ENCODE assay signal across 32 mouse cellular contexts in genomic region chr19:34148421-34148820, GRCm38 (mm10). TPM values are rescaled to one million over a fixed set of nuclear protein-coding genes. Genes with fewer than 3 reads are reported as not detected.
DNase-seq lines count a peak whose midpoint lies in the region; ATAC-seq and TF ChIP-seq lines count a peak whose summit lies in the region.
"Had no signal": no experiment of that assay in that cellular context is flagged by ENCODE, and none has a peak within 500 bp of the region (broad histone marks: within the 10 kb centered on the region; RNA-seq: fewer than 3 reads in every experiment).

No protein-coding gene starts in this region.

- peak; percentile 17 for DNase-seq in A20 (ENCODE audit: low read depth, low spot score)
- DNase-seq in CH12.LX (ENCODE audit: extremely low read depth), result peak; percentile 46
- DNase-seq in splenic B cell, adult 2 months (ENCODE audit: low read depth, low spot score), result peak; percentile 47
- DNase-seq in left cerebral cortex, adult 9 months (ENCODE audit: low spot score in 2 of 2), result no peak
- no peak for DNase-seq in right cerebral cortex, adult 18-20 months
- DNase-seq: adrenal gland, postnatal 10 days; adrenal gland, postnatal 36 days; cerebellum, adult 11 months; cerebellum, adult 2 months; cerebellum, adult 9-11 months; cerebellum, postnatal 25 days; forebrain, postnatal 0 days; gastrocnemius, postnatal 25 days; heart, postnatal 10 days; kidney, adult 11 months had no signal

- TF ChIP-seq CTCF in CH12.LX (conservative IDR thresholded peaks at IDR 0.05 in 1 of 2, IDR thresholded peaks at IDR 0.05 in 1 of 2; ENCODE audit: low read depth in 2 of 2, low read length in 2 of 2), result no peak

- no peaks in the 10 kb centered on the region for H3K36me3 ChIP-seq in CH12.LX (replicated peaks in 1 of 2; ENCODE audit: control insufficient read depth in 1 of 2, insufficient read depth in 1 of 2, low read length in 1 of 2)
- H3K36me3 ChIP-seq in splenic B cell, adult 2 months (ENCODE audit: control insufficient read depth, insufficient read depth, low read length, poor library complexity, severe bottlenecking), result no peaks in the 10 kb centered on the region
- H3K36me3 ChIP-seq: embryonic facial prominence, embryonic 12.5 days; embryonic facial prominence, embryonic 15.5 days; forebrain, embryonic 12.5 days; G1E; heart, embryonic 12.5 days; heart, embryonic 15.5 days; hindbrain, embryonic 12.5 days; intestine, embryonic 15.5 days had no signal

- H3K27me3 ChIP-seq in CH12.LX (replicated peaks), result no peaks in the 10 kb centered on the region
- H3K27me3 ChIP-seq in splenic B cell, adult 2 months (ENCODE audit: control insufficient read depth, insufficient read depth, low read length, poor library complexity, severe bottlenecking), result no peaks in the 10 kb centered on the region
- H3K27me3 ChIP-seq: embryonic facial prominence, embryonic 12.5 days; embryonic facial prominence, embryonic 15.5 days; forebrain, embryonic 12.5 days; heart, embryonic 12.5 days; heart, embryonic 15.5 days; hindbrain, embryonic 12.5 days; intestine, embryonic 15.5 days had no signal

- no peak for TF ChIP-seq RAD21 in CH12.LX (IDR thresholded peaks at IDR 0.05; ENCODE audit: low read depth, low read length)

- no peaks in the 10 kb centered on the region for H3K79me2 ChIP-seq in CH12.LX (replicated peaks; ENCODE audit: control insufficient read depth, extremely low read depth, insufficient read depth, poor library complexity, severe bottlenecking)

- no peak overlapping the region for H3K9ac ChIP-seq in CH12.LX (ENCODE audit: insufficient read depth, low read depth)
- H3K9ac ChIP-seq: embryonic facial prominence, embryonic 12.5 days; embryonic facial prominence, embryonic 15.5 days; forebrain, embryonic 12.5 days; forebrain, postnatal 0 days; heart, embryonic 12.5 days; heart, embryonic 15.5 days; hindbrain, embryonic 12.5 days; intestine, embryonic 15.5 days had no signal

- H3K27ac ChIP-seq in CH12.LX (ENCODE audit: insufficient read depth, low read depth), result no peak overlapping the region
- H3K27ac ChIP-seq: embryonic facial prominence, embryonic 12.5 days; embryonic facial prominence, embryonic 15.5 days; forebrain, embryonic 12.5 days; heart, embryonic 15.5 days; hindbrain, embryonic 12.5 days; intestine, embryonic 15.5 days had no signal

- peak overlapping the region; percentile 78 for H3K4me2 ChIP-seq in CH12.LX (ENCODE audit: insufficient read depth, low read depth, poor library complexity, severe bottlenecking)
- H3K4me2 ChIP-seq: embryonic facial prominence, embryonic 12.5 days; embryonic facial prominence, embryonic 15.5 days; forebrain, embryonic 12.5 days; heart, embryonic 12.5 days; heart, embryonic 15.5 days; hindbrain, embryonic 12.5 days; intestine, embryonic 15.5 days had no signal

- no peak overlapping the region for H3K4me3 ChIP-seq in CH12.LX (replicated peaks in 1 of 3; ENCODE audit: low read depth in 2 of 3, low read length in 2 of 3, poor library complexity in 1 of 3)
- H3K4me3 ChIP-seq: embryonic facial prominence, embryonic 12.5 days; embryonic facial prominence, embryonic 15.5 days; erythroblast, embryonic 14.5 days; forebrain, embryonic 12.5 days; heart, embryonic 12.5 days; heart, embryonic 15.5 days; hindbrain, embryonic 12.5 days; intestine, embryonic 15.5 days had no signal

- ATAC-seq in megakaryocyte, adult 5-6 weeks (ENCODE audit: poor library complexity, severe bottlenecking), result peak; percentile 82
- ATAC-seq: forebrain, postnatal 0 days; hindbrain, embryonic 16.5 days; intestine, embryonic 15.5 days; Patski had no signal

- in situ Hi-C loops in CH12.LX (cut with MboI; ENCODE audit: low pct_ligation_motif_present, low pct_unique_long_range_greater_than_20kb, low sequenced_read_pairs), result no loop called here

- H3K9me3 ChIP-seq in CH12.LX (replicated peaks; ENCODE audit: low read length), result no peaks in the 10 kb centered on the region
- H3K9me3 ChIP-seq: embryonic facial prominence, embryonic 12.5 days; embryonic facial prominence, embryonic 15.5 days; forebrain, embryonic 12.5 days; G1E; heart, embryonic 12.5 days; heart, embryonic 15.5 days; hindbrain, embryonic 12.5 days; intestine, embryonic 15.5 days had no signal

- no peak for TF ChIP-seq POLR2A in CH12.LX (IDR thresholded peaks at IDR 0.05; ENCODE audit: low read depth, low read length)

- dilution Hi-C loops in CH12.LX (cut with MboI; ENCODE audit: extremely low pct_ligation_motif_present, extremely low pct_unique_long_range_greater_than_20kb, low sequenced_read_pairs), result no loop called here

- H3K4me1 ChIP-seq in CH12.LX (ENCODE audit: control insufficient read depth in 1 of 2, insufficient read depth in 2 of 2), result peaks cover 4 to 21% of the 10 kb centered on the region in 2 experiments; a peak in 2 of 4 replicates
- H3K4me1 ChIP-seq: embryonic facial prominence, embryonic 12.5 days; forebrain, embryonic 12.5 days; heart, embryonic 12.5 days; heart, embryonic 15.5 days; hindbrain, embryonic 12.5 days; intestine, embryonic 15.5 days had no signal

- peak; percentile 57; the same call in 1 of the 2 replicates for TF ChIP-seq EP300 in CH12.LX (IDR thresholded peaks at IDR 0.05; ENCODE audit: low read length)

TF ChIP-seq in CH12.LX, 34 proteins besides CTCF, POLR2A, EP300 and RAD21:
- TF ChIP-seq JUN (IDR thresholded peaks at IDR 0.05; ENCODE audit: insufficient read depth, low read depth, low read length), result peak; percentile 45; the same call in 1 of the 2 replicates
- peak; percentile 24; the same call in 1 of the 2 replicates for TF ChIP-seq JUND (conservative IDR thresholded peaks at IDR 0.05; ENCODE audit: low read depth, low read length)
- TF ChIP-seq USF2 (conservative IDR thresholded peaks at IDR 0.05; ENCODE audit: low read depth, low read length), result no peak

RNA-seq across cellular contexts. Expression of gene Ankrd22, which starts 17.4 kb away (rescaled TPM):
- total RNA-seq in CH12.LX (2012; rRNA removed) (not detected in 2 replicates), CH12.LX (2014; rRNA removed) (not detected in 2 replicates)
- not detected in 2 replicates for polyA plus RNA-seq in CH12.LX (2012; ENCODE audit: insufficient read length, low read depth)
- 23.3 and 30.5 TPM in 2 replicates for total RNA-seq in megakaryocyte, adult 5-6 weeks (2015)
- total RNA-seq in megakaryocyte, adult 5-6 weeks (2017), result 14.3 and 24.6 TPM in 2 replicates
- total RNA-seq: adrenal gland, adult 18-20 months; adrenal gland, postnatal 36 days; forebrain, postnatal 0 days; gastrocnemius, adult 8-10 months; gastrocnemius, postnatal 25 days; heart, postnatal 10 days had no signal
- polyA plus RNA-seq: erythroblast, embryonic 14.5 days; forebrain, embryonic 12.5 days; forebrain, postnatal 0 days; G1E; heart, embryonic 12.5 days; hindbrain, embryonic 12.5 days; hindbrain, embryonic 16.5 days had no signal

RNA-seq across cellular contexts. Expression of gene Stambpl1, which starts 43.6 kb away (rescaled TPM):
- total RNA-seq in CH12.LX (2012; rRNA removed) (24.8 and 29.7 TPM in 2 replicates), CH12.LX (2014; rRNA removed) (48.2 and 54.9 TPM in 2 replicates)
- polyA plus RNA-seq in CH12.LX (2012; ENCODE audit: insufficient read length, low read depth), result 37.9 and 40.6 TPM in 2 replicates
- 29.4 and 32.4 TPM in 2 replicates for total RNA-seq in megakaryocyte, adult 5-6 weeks (2015)
- 22.0 and 24.0 TPM in 2 replicates for total RNA-seq in megakaryocyte, adult 5-6 weeks (2017)
- polyA plus RNA-seq: erythroblast, embryonic 14.5 days; G1E had no signal

RNA-seq across cellular contexts. Expression of gene Lipm, which starts 47.7 kb away (rescaled TPM):
- total RNA-seq in CH12.LX (2012; rRNA removed) (not detected in 2 replicates), CH12.LX (2014; rRNA removed) (not detected in 2 replicates)
- polyA plus RNA-seq in CH12.LX (2012; ENCODE audit: insufficient read length, low read depth), result not detected in 2 replicates
- total RNA-seq in megakaryocyte, adult 5-6 weeks (2015), result not detected in 2 replicates
- total RNA-seq in megakaryocyte, adult 5-6 weeks (2017), result not detected in 2 replicates
- total RNA-seq: adrenal gland, adult 18-20 months; adrenal gland, postnatal 10 days; adrenal gland, postnatal 36 days; common myeloid progenitor, adult 5-6 weeks; forebrain, postnatal 0 days; G1E; gastrocnemius, adult 8-10 months; gastrocnemius, postnatal 25 days; heart, postnatal 10 days; hematopoietic stem cell, adult 5-6 weeks had no signal
- polyA plus RNA-seq: cerebellum, adult 2 months; erythroblast, embryonic 14.5 days; forebrain, embryonic 12.5 days; forebrain, postnatal 0 days; G1E; gonadal fat pad, adult 2 months; heart, embryonic 12.5 days; hindbrain, embryonic 12.5 days; hindbrain, embryonic 16.5 days; intestine, embryonic 15.5 days; Patski had no signal

Comparison
In these comparisons a context has a peak if more than half of its experiments do, and no peak if none do; other contexts are left out.
1. DNase-seq: peak in A20 (single experiment), CH12.LX (single experiment) and splenic B cell, adult 2 months (single experiment); none in left cerebral cortex, adult 9 months (0 of 2) and right cerebral cortex, adult 18-20 months (single experiment).
2. RNA of gene Ankrd22, which starts 17.4 kb away (total RNA-seq): 14.3 to 30.5 TPM in megakaryocyte, adult 5-6 weeks; not detected in CH12.LX; every median in the first group is over 10 times any median in the second.